Mouse (Mus musculus): Measurements from ENCODE around the gene Brd3. TPM values are rescaled to one million over a fixed set of nuclear protein-coding genes. Genes with fewer than 3 reads are reported as not detected.
"Not testable (repeated sequence)": the region's sequence is repeated elsewhere in the genome, so short reads cannot be mapped to it uniquely, and the experiment has no call there.

Brd3 gene
- polyA plus RNA-seq, 1 experiment = 85.0 TPM

- peak; percentile 100 for DNase-seq (ENCODE audit: low read depth)
- peak; percentile 76; the same call in 1 of the 2 replicates for TF ChIP-seq POLR2A (IDR thresholded peaks at IDR 0.05; ENCODE audit: borderline replicate concordance, extremely low read depth, insufficient read depth, insufficient read length, poor library complexity, severe bottlenecking)
- TF ChIP-seq CTCF (IDR thresholded peaks at IDR 0.05; ENCODE audit: borderline replicate concordance, extremely low read depth, insufficient read depth, insufficient read length) = no peak
These were observed 32.5 kb upstream of the Brd3 start for GRCm38 (mm10) chr2:27539772-27540514.

- DNase-seq (ENCODE audit: low read depth) = peak; percentile 52
- TF ChIP-seq CTCF (IDR thresholded peaks at IDR 0.05; ENCODE audit: borderline replicate concordance, extremely low read depth, insufficient read depth, insufficient read length) (no peak), POLR2A (IDR thresholded peaks at IDR 0.05; ENCODE audit: borderline replicate concordance, extremely low read depth, insufficient read depth, insufficient read length, poor library complexity, severe bottlenecking) (no peak)
These were observed 31.9 kb upstream of the Brd3 start for GRCm38 (mm10) chr2:27539336-27539735.

GRCm38 (mm10) chr2:27538455-27539330, 31.2 kb upstream of the Brd3 start:
- not testable (repeated sequence) for DNase-seq (ENCODE audit: low read depth)

- TF ChIP-seq CTCF (IDR thresholded peaks at IDR 0.05; ENCODE audit: borderline replicate concordance, extremely low read depth, insufficient read depth, insufficient read length) = peak; percentile 37; the same call in 1 of the 2 replicates
- TF ChIP-seq POLR2A (IDR thresholded peaks at IDR 0.05; ENCODE audit: borderline replicate concordance, extremely low read depth, insufficient read depth, insufficient read length, poor library complexity, severe bottlenecking) = no peak
- DNase-seq (ENCODE audit: low read depth) = no peak
These were observed 10.8 kb upstream of the Brd3 start for GRCm38 (mm10) chr2:27518283-27518682.

GRCm38 (mm10) chr2:27516289-27516688, 8.8 kb upstream of the Brd3 start:
- TF ChIP-seq POLR2A (IDR thresholded peaks at IDR 0.05; ENCODE audit: borderline replicate concordance, extremely low read depth, insufficient read depth, insufficient read length, poor library complexity, severe bottlenecking) = no peak
- no peak for TF ChIP-seq CTCF (IDR thresholded peaks at IDR 0.05; ENCODE audit: borderline replicate concordance, extremely low read depth, insufficient read depth, insufficient read length)
- DNase-seq (ENCODE audit: low read depth) = no peak

GRCm38 (mm10) chr2:27515341-27516166, 8.1 kb upstream of the Brd3 start:
- no peak for DNase-seq (ENCODE audit: low read depth)
- TF ChIP-seq CTCF (IDR thresholded peaks at IDR 0.05; ENCODE audit: borderline replicate concordance, extremely low read depth, insufficient read depth, insufficient read length) (no peak), POLR2A (IDR thresholded peaks at IDR 0.05; ENCODE audit: borderline replicate concordance, extremely low read depth, insufficient read depth, insufficient read length, poor library complexity, severe bottlenecking) (no peak)

- DNase-seq (ENCODE audit: low read depth) = peak; percentile 98
- TF ChIP-seq POLR2A (IDR thresholded peaks at IDR 0.05; ENCODE audit: borderline replicate concordance, extremely low read depth, insufficient read depth, insufficient read length, poor library complexity, severe bottlenecking) (peak; percentile 83), CTCF (IDR thresholded peaks at IDR 0.05; ENCODE audit: borderline replicate concordance, extremely low read depth, insufficient read depth, insufficient read length) (peak; percentile 56)
These were observed 7.3 kb upstream of the Brd3 start, which contains the start of gene Wdr5 for GRCm38 (mm10) chr2:27514639-27515328. Wdr5 (plus strand) TSS chr2:27515157.

- TF ChIP-seq CTCF (IDR thresholded peaks at IDR 0.05; ENCODE audit: borderline replicate concordance, extremely low read depth, insufficient read depth, insufficient read length) (no peak), POLR2A (IDR thresholded peaks at IDR 0.05; ENCODE audit: borderline replicate concordance, extremely low read depth, insufficient read depth, insufficient read length, poor library complexity, severe bottlenecking) (no peak)
- no peak for DNase-seq (ENCODE audit: low read depth)
These were observed 6.4 kb upstream of the Brd3 start for GRCm38 (mm10) chr2:27513861-27514260.

- TF ChIP-seq CTCF (IDR thresholded peaks at IDR 0.05; ENCODE audit: borderline replicate concordance, extremely low read depth, insufficient read depth, insufficient read length) = no peak
- no peak for TF ChIP-seq POLR2A (IDR thresholded peaks at IDR 0.05; ENCODE audit: borderline replicate concordance, extremely low read depth, insufficient read depth, insufficient read length, poor library complexity, severe bottlenecking)
- DNase-seq (ENCODE audit: low read depth) = no peak
These were observed 5.4 kb upstream of the Brd3 start for GRCm38 (mm10) chr2:27512909-27513308.

GRCm38 (mm10) chr2:27510706-27511105, 3.2 kb upstream of the Brd3 start:
- DNase-seq (ENCODE audit: low read depth) = no peak
- TF ChIP-seq CTCF (IDR thresholded peaks at IDR 0.05; ENCODE audit: borderline replicate concordance, extremely low read depth, insufficient read depth, insufficient read length) (no peak), POLR2A (IDR thresholded peaks at IDR 0.05; ENCODE audit: borderline replicate concordance, extremely low read depth, insufficient read depth, insufficient read length, poor library complexity, severe bottlenecking) (no peak)

- not testable (repeated sequence) for DNase-seq (ENCODE audit: low read depth)
These were observed 804 bp downstream of the Brd3 start for GRCm38 (mm10) chr2:27506658-27507057.

All from brain, embryonic 14.5 days (tissue).